Mouse (Mus musculus) 3T3-L1 (cell line): ENCODE measurements around the gene St6gal1.

ENCODE experiments used
- DNase-seq: peaks from one replicate; pipeline ENCODE4 v3.0.0-alpha.2; 2015; ENCODE audit warnings: low read depth, low spot score

Gene St6gal1

DNA sequence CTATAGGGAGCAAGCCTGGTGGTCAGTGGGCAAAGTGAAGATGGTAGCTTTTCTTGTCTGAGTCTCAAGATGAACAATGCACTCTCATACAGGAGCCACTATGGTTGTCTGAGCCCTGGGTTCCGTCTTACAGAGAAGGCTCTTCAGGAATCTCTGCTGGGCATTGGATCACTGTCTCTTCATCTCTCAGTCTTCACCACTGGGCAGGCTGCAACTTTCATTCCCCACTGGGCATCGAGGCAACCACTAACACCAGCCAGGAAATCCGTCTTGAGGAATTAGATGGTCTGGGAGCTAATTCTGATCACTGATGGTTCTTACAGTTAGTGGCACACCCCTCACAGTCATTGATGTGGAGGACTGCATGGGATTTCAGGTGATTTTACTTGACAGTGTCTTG, 73.9 kb downstream of the St6gal1 start:
- DNase-seq: no peak

DNA sequence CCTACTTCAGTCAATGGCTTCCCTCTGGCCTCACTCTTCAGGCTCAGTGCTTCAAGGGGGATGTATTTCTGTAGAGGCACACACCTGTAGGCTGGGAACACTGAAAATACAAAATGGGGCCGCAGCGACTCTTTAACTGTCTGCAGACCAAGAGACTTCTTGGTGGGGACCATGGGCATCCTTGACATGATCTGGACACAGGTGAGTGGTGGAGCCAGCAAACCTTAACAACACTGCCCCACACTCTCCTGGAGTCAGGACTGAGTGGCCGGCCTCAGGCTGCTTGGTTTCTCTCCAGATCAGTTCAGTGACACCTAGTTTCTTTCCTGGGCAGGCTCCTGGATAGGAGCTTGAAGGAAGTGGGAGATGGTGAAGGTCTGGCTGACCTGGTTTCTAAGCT, 74.4 kb downstream of the St6gal1 start:
- no peak for DNase-seq

DNA sequence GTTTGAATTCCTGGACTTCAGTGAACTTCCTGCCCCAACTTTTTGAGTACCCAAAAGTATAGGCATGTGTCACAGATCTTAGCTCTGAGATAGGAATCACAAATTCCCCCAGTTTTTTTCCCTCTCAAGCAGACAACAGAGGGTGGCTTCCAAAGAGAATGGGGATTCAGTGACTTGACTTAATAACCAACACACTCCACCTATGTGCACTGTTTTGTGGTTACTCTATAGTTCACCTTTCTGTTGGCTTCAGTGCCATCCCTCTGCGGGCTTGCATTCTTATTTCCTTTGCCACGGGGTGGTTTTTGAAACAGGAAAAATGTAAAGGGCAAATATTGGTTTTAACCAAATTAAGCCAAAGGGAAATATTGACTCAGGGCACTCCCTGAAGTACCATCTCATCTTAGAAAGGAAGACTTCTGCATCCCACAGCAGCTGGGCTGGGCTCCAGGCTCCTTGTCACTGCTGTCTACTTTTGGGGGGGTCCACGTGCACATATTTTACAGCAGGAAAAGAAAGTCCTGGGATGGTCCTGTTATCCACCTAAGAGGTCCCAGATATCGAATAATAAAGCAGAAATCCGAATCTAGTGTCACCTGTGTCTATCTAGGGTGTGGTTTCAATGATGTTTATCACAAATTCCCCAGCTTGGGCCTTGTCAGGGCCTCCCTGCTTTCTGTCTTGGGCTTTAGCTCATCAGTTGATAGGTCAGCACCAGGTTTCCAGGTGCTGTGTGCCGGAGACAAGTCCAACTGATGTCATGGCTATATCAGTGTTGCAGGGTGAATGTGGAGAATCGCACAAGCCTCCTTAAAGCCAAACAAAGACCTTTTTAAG, 75.6 kb downstream of the St6gal1 start:
- DNase-seq: no peak

DNA sequence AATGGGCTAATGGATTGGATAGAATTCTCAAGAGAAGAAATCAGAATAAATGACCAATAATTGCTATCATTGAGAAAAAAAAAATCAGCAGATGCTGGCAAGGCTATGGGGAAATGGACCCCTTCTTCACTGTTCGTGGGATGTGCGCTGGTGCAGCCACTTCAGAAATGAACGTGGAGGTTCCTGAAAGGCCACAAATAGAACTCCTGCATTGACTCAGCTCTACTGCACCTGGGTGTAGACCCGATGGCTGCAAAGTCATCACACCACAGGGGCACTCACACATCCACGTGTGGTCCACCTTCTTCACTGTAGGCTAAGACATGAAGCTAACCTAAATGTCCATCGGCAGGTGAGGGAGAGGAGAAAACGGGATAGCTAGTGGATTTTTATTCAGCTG, 77.2 kb downstream of the St6gal1 start:
- no peak for DNase-seq

DNA sequence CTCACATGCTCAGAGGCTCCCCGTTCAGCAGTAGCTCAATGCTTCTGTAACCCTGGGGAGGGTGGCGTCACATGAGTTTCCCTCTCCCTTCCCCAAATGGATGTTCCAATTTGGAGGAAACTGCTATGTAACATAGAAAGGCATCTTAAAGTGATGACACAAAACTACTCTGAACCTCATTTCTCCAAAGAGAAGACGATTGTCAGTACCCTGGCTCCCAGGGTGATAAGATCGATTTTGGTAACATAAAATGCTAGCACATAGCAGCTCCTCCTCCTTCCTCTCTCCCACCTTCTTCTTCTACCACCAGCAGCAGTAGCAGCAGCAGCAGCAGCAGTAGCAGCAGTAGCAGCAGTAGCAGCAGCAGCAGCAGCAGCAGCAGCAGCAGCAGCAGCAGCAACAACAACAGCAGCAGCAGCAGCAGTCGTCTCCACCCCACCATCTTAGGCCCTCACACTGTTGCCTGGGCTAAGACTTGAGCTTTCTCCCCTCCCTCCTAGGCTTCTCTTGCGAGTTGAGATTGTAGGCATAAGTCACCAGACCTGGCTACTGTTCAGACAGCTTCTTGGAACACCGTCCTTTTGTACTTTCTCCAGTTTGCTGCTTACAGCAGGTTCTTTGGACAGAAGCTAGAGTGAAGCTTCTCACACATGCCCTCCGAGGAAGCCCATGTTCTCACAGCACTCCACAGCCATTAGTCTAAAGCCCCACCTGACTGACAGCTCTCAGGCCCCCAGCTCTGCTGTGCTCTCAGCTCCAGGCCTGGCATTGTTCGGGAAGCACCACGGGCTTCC, 81.5 kb downstream of the St6gal1 start:
- peak; percentile 47 for DNase-seq

DNA sequence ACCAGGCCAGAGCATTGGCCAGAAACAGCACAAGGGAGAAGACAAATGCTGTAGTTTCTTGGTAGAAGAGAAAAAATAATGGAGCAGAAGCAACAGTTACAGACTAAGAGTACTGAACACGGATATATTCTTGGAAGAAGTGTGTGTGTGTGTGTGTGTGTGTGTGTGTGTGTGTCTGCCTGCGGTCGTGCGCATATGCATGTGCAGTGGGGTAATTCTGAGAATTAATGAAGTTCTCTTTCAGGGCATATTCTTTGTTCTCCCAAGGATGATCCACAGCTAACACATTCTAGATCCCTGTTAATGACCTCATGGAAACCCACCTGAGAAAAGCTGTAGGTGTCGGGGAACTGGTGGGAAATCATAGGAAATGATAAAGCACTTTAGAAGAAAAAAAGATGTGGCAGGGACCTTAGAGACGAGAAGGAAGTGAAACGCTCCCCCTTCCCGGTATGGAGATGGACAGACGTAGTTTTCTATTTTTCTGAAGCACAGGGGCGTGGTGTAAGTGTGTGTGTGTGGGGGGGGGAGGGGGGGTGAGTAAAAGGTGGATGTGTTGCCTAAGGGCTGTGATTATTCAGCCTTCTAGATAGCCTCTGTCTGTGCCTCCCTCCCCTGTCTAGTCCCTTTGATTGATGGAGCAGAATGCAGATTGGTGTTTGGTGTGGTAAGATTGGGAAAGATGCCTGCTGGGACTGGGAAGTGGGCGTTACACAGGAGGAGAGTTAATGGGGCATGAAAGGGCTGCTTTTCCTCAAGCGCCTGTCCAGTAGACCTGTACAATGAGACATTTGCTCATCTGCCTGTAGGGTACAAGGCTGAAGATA, 82.8 kb downstream of the St6gal1 start:
- peak; percentile 72 for DNase-seq

DNA sequence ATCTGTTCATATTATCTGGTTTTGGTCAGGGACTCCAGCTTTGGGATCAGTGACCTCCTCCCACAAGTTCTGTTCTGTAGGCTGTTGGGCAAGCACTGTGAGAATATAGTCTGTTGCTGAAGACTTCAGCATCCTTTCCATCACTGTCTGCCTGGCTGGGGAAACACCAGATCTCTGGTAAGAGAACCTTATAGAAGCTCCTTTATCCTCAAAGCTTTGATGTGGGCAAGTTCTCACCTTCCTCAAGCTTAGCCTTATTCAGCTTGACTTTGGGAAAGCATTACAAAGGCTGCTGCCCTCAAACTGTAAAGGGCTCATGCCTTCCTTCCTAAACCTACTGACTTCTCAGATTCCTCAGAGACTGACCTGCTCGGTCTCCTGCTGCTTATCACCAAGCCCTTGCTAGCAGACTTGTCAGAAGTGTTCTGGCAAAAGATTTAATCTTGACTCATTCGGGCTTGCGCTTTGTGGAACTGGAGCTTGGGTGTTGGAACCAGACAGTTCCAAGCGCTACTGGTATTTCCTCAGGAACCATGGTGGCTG, 83.5 kb downstream of the St6gal1 start:
- DNase-seq: peak; percentile 15

DNA sequence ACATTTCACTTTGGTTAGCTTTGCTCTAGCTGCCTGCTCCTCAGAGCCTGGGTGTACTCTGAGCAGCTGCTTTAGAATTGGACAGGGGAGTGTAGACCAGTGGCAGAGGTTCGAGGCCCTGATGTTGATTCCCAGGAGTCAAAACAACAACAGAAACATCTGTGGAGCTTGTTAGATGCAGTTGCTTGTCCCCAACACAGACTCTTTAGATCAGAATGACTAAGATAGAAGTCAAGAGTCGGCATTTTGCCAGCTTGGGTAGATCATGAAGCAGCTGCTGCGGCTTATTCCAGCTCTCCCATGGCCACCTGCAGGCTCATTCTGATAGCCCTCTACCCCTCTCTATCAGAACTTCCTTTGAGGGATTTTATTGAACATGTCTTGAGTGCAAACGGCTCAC, 84.5 kb downstream of the St6gal1 start:
- no peak for DNase-seq

DNA sequence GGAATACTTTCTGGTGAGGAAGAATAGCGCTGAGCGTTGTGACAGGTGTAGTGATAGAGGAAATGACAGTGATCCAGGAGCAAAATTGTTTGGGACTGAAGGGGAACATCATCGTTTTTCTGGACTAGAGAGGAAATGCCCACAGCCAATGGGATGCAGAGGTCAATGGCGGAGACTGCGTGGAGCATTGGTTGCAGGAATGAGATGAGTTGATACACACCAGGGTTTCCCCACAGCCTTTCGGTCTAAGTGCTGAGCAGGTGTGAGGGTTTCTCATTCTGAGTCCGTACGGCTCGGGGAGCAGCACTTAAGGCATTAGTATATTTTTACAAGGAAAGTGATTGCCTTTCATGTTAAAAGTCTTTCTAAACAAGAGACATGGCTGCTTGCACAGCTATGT, 88.1 kb downstream of the St6gal1 start:
- no peak for DNase-seq

DNA sequence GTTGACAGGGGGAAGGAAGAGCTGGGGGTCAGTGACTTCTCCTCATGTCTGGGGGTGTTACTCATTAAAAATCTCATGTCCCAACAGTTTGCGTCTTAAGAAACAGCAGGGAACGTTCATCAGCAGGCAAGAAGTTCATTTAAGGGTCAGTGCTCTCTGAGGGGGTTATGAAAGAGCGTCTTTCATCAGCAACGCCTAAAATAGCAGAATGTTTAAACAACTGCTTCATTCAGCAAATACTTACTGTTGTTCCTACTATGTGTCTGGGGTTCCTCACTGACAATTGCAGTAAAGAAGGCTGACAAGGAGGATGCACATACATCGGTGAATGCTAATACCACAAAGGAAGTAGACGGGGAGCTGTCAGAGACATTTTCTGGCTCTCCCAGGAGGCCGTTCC, 90.2 kb downstream of the St6gal1 start:
- no peak for DNase-seq

DNA sequence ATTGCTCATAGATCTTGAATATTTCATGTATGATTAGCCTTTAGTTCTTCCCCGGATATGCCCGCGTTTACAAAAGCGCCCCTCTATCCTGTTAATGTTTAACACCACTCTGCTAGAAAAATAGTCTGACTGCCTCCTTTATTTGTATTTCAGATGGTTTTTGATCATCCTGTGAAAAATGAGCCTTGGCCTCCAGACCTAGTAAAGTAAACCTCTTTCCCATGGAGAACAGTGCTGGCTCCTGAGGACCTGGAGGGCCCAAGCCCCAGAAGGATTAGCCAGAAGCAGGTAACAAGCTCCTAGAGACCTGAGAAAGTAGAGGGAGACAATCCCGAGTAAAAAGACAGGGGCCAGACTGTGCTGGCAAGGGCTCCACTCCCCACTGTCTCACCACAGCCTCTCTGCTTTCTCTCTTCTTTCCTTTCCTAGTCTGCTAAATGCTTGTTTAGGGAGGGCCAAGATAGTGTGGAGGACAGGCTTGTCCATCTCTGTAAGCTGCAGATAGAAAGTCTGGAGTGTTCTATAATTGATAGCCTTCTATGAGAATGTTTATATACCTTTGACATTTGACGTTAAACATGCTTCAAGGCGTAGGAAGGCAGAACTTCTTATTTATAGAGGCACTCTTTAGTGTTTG, 93.0 kb downstream of the St6gal1 start:
- no peak for DNase-seq

DNA sequence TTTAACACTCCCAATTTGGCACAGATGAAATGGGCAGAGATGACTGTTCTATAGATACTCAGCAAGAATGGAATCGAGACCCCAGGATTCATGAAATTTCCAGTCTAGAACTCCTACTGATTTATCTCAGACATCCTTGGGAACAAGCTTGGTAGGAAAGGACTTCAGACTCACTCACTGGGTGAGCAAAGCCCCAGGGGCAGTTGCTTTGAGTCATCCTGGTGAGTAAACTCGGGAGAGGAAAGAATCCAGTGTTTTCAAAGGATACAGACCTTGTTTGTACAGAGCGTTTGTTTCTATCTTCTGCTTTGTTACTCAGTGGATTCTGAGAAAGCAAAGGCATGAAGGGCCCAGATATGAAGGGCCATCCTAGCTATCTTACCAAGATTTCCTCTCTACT, 95.5 kb downstream of the St6gal1 start:
- peak; percentile 78 for DNase-seq

DNA sequence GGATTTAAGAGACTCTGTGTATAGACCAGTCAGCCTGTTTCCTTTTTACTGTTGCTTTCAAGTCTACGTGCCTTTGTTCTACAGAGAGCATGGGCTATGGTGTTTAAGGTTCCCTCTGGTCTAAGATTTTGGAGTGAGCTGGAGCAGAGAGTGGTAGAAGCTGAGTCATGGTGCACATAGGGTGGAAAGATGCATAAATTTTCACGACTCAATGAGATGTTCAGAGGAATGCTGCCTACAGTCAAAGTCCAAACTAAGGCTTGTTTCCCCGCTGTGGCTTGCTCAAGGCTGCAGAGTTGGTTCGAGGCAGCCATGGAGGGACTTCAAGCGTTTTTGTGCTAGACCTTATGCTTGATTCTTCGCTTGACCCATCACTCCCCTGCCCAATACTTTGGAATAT, 96.0 kb downstream of the St6gal1 start:
- DNase-seq: peak; percentile 20

DNA sequence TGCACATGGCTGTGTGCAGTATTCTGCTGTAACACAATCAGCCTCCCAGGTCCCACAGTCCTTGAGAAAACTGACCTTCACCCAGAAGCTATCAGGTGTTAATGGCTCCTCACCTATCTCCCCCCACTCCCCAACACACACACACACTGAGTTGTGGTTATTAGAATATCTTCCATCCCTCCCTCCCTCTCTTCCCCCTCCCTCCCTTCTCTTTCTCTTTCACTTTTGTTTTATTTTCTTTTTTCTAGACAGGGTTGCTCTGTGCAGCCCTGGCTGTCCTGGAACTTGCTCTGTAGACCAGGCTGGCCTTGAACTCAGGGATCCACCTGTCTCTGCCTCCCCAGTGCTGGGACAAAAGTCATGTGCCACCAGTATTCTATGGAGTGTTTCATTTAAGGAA, 97.9 kb downstream of the St6gal1 start:
- no peak for DNase-seq

DNA sequence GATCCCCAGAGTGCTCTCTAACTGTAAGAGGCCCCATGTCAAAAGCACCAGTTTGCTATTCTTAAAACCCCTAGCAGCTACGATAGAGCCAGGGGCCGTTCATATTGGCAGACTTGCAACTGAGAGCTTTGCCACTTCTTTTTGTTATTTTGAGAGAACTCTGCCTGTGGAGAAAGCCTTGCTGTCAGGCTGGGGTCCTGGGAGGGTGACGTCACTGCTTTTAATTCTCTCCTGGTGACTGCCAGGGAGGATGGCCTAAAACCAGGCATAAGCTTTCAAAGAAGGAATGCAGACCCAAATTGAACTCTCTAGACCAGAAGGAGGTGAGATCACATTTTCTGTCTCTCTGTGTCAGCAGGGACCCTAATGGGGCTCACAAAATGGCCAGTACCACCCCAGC, 99.4 kb downstream of the St6gal1 start:
- DNase-seq: no peak

DNA sequence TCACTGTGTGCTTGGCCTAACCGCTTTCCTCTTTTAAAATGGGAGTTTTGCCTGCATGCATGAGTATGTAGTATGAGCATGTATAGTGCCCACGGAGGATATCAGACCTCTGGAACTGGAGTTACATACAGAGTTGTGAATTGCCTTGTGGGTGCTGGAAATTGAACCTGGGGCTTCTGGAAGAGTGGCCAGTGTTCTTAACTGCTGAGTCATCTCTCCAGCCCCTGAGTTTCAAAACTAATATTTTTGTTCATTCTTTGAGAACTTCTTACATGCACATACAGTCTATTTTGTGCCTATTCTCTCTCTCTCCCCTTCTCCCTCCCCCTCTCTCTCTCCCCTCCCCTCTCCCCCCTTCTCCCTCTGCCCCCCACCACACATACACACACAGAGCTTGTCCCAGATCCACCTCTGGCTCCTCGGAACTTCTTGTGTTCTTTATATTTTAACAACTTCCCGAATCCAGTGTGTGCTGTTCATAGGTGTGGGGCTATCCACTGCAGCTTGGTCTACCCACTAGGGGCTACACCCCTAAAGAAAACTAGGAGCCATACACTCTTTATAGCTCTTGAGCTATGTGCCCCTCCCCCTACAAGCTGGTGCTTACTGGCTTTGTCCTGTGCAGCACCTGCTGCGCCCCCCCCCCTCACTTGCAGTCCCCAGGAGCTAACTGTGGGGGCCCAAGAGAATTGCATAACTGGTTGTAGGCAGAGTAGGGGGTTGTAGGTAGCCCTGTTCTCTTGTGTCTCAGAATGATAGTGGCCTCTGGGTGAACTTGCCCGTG, 100.5 kb downstream of the St6gal1 start:
- no peak for DNase-seq

DNA sequence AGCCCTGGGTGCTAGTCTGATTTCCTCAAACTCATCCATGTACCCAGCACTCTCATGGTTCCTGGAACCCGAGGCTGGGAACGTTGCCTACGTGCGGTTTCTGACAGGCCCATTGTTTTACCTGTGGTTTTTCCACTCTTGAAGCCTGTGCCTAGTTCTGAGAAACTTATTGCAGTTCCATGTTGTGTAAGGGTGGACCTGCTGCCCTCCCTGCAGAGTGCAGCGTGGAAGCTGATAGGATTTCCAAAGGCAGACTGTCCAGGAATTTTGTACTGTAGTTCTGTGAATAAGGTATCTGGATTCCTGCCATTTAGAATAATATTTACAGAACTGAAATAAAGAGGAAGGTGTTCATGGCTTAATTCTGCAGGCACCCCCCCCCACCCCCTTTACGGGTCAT, 102.1 kb downstream of the St6gal1 start:
- no peak for DNase-seq

DNA sequence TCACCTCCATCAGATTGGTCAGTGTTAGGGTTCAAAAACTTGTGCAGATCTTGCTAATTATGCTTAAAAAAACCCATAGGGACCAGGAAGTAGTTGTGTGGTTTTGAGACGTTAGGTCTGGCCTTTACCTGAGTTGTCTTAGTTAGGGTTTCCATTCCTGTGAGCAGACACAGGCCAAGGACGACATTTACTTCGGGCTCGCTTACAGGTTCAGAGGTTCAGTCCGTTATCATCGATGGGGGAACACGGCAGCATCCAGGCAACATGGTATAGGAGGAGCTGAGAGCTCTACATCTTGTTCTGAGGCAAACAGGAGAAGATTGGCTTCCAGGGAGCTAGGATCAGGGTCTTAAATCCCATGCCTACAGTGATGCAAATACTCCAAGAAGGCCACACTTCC, 102.7 kb downstream of the St6gal1 start:
- DNase-seq: no peak

DNA sequence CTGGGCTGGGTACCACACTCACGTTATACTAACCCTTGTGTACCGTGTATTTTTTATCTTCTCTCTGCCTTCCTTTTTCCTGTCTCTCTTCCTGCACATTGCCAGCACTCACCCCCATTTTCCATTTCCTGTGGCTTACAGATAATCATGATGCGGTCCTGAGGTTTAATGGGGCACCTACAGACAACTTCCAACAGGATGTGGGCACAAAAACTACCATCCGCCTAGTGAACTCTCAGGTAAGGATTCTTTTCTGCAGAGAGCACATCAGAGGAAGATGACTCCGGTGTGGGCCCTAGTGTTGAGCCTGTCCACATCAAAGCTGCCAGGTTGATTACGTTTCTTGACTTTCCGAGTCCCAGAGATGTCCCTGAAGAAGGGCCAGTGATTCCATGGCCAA, 103.7 kb downstream of the St6gal1 start:
- no peak for DNase-seq

DNA sequence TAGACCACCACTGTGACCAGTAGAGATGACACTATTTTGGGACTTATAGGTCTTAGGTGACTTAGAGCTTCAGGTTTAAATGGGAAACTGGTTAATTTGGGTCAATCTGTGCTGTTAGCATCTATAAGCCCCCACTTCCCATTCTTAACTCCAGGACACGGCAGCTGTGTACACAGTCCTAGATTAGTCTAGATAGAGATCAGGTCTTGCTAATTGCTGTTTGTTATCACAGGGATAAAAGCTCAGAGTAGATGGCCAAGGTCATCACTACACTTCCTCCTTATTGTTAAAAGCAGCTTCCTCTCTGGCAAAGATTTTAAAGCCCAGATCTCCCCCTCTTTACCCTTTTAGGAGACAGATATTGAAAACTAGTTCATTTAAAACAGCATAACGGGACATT, 107.6 kb downstream of the St6gal1 start:
- no peak for DNase-seq

DNA sequence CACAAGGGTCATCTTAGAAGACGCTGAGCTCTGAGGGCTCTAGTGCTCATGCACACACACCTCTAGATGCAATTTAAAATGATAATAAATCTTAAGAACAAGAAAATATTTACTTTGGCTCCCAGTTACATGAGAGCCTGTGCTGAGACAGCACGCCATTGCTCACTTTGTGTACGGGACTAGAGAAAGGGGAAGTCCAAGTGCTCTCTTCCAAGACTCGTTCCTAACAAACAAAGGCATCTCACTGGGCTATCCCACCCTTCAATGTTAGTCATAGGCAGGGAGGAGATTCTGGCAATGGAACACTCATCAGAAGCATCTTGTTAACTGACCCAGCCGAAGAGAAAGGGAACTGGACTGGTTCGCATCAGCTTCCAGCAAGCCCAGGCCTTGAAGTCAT, 108.1 kb downstream of the St6gal1 start:
- no peak for DNase-seq
